Mouse (Mus musculus) telencephalon, adult 2 months (tissue): ENCODE measurements around the gene Intu.

ENCODE experiments used
- DNase-seq: peaks from one replicate; pipeline ENCODE4 v3.0.0-alpha.2; 2011; ENCODE audit warnings: low read depth, low spot score

The Intu gene

DNA sequence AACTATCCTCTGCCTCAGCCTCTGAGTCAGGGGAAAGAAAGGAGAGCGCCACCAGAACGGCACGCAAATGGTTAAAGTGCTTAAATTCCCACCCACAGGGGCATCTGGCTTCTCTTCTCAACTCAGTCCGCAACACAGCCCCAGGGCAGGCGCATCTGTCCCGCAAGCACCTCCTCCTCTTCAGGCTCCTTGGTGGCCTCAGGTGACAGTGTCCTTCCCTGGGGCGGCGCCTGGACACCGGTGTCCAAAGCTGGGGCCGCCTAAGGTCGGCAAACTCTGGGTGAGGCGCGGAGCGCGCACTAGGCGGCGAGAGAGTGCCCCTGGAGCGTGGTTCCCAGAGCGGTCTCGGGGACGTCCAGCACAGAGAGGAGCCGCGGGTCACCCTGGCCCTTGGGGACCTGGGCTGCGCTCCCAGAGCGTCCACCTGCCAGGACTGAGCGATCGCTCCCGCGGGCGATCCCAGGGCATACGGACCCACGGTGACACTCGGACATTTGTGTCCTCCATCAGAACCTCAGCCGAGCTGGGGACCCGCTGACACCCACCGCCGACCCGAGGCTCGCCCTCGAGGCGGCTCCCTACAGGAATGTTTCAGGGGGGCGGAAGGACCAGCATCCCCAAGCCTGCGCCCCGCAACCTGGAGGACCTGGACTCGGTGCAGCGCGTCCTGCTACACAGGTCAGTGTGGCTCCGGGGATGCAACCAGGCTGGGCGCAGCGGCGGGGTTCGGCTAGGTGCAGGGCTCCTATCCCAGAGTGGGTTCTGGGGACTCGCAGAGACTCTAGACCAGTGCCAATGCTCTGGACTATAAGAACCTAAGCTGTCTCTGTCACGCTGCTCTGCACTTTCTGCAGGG is at the start of gene Intu:
Intu (plus strand) TSS at position 1 of the 856 bp plus-strand sequence.
- DNase-seq: no peak

DNA sequence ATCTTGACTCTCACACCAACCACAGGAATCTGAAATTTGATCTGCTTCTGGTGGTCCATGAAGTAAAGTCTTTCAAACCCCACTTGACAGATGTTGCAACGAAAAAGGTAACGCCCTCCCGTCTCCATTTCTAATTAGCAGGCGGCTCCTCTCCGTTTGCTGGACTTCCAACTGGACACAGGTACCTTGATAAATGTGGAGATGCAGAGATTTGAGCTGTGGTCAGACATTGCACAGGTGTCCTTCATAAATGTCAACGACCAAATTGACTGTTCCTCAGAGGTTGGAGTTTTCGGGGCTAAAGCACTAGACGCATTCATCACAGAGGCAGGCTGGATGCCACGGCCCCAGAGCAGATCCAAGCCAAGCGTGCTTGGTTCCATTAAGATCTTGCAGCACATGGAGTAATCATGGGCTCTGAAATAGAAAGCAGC is 47.8 kb upstream of the Intu start:
- no peak for DNase-seq

DNA sequence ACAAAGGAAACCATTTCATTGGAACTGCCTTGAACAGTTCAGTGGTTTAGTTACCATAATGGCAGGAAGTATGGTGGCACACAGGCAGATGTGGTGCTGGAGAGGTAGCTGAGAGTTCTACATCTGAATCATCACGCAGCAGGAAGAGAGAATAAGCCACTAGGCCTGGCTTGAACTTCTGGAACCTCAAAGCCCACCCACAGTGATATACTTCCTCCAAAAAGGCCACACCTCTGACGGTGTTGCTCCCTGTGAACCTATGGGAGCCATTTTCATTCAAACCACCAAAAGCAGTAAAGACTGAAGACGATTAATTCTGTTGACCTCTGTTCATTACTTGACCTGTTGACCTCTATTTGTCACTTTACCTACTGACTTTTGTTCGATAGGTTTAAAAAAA is 43.7 kb upstream of the Intu start:
- DNase-seq: no peak

DNA sequence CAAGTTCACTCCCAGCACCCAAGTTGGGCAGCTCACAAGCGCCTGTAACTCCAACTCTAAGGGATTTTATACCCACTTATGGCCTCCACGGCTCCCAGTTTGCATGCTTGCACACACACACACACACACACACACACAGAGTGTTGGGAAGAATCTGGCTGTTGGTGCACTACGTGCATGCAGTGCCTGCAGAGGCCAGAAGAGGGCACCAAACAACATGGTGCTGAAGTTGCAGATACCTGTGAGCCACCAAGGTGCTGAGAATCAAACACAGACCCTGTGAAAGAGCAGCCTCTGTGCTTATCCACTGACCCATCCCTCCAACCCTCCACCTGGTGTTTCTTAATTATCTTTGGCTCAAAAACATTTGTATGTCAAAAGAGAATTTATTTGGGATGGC is 39.3 kb upstream of the Intu start:
- DNase-seq: no peak

DNA sequence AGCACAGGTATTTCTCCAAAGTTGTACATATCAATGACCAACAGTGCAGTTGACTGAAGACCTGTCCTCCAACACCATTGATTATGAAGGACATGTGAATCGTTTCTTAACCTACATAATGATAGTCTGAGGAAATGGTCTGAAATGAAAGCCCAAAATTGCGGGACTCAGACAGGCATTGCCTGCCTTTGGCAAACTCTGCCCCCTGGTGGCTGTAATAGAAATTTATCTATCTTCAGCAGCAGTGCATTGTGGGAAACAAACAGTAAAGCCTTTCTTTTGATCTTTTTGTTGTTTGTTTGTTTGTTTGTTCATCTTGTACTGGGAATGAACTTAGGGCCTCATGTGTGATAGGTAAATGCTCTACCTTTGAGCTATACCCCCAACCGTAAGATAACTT is 32.2 kb upstream of the Intu start:
- DNase-seq: no peak

DNA sequence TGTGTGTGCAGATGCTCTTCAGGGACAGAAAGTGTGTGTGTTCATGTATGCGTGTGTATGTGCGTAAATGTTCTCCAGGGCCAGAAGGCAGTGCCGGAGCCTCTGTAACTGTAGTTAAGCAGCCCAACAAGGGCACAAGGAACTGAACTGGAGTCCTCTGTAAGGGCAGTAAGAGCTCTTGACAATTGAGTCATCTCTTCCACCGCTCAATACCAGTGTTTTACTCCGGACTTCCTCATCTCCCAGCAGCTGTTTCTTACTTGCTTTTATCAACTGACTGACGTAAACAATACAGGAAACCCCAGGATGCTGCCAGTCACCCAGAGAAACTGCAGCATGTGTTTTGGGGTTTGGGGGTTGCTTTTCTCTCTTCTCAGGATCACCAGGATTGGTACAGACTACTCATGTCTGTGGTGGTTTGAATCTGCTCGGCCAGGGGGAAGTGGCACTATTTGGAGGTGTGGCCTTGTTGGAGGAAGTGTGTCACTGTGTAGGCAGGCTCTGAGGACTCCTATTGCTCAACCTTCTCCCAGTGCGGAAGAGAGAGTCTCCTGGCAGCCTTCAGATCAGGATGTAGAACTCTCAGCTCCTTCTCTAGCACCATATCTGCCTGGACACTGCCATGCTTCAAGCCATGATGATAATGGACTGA is 30.8 kb upstream of the Intu start:
- DNase-seq: no peak

DNA sequence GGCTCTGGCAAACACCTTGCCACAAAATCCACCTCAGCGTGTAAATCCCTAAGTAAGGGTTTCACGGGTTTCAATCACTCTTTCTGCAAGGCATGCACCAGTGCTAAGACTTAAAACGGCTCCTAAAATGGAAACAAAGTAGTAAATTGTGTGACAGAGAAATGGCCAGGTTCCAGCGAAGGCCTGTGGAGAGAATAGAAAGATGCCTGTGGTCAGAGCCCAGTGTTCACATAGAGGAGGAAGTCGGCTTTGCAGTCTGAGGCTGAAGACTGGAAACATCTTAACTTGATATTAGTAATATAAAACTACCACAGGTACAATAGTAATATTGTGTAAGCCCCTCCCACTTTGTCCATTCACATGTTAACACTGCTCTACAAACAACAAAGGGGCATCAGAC is 26.7 kb upstream of the Intu start:
- no peak for DNase-seq

DNA sequence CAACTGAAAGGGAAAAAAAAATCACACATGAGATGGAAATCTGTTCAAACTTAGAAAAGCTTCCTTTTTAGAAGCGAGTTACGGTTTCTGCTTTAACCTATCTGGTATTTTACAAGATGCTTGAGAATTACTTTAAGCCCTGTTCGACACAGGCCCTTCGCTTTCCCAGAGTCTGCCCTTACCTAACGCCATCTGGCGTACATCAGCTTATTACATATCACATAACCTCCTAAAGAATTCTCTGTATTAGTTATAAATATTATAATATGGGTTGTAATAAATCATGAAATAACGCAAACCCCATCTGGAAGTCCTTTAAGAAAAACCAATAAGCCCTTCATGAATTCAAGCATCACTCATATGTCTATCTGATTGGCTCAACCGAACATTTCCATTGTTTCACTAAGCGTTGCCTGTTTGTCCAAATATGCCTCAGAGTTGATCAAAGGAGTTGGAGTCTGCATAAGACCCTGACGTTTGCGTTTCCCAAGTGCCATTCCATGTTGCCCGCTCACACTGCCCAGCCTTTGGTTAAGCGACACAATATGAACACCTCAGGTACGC is 25.6 kb upstream of the Intu start:
- DNase-seq: no peak

DNA sequence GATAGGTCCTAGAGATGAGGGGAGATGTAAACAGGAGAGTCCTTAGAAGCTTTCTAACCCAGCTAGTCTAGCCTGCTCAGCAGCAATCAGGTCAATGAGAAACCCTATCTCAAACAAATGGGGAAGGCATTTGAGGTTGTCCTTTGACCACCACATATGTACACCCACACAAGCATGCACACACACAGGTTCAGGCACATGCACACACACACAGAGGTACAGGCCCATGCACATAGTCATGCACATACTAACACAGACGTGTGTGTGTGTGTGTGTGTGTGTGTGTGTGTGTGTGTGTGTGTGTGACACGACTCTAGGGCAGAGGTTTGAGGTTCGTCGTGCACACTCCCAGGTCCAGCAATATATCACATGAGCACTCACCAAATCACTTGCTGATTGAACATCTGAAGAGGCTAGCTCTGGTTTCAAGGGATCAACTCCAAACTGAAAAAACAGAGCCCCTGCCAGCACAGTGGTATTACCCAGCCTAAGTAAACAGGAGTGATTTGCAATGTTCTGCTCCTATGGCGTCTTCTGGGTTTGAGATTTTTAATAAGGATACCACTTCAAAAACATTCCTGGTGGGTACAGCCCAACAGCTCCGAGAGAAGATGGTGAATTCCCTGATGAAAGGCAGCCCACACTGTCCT is 22.0 kb upstream of the Intu start:
- no peak for DNase-seq

DNA sequence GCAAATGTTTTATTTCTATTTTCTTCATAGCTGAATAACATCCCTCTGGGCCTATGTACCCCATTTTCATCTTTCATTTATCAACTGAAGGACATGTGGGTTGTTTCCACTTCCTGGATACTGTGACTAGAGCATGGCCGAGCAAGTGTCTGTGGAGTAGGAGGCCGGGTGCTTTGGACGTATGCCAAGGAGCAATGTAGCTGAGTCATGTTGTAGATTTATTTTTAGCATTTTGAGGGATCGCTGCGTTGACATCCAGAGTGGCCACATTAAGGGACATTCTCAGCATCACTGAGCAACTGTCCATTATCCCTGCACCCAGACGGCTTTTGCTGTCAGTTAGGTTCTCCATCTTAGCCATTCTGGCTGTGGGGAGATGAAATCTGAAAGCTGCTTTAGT is 20.5 kb upstream of the Intu start:
- no peak for DNase-seq

DNA sequence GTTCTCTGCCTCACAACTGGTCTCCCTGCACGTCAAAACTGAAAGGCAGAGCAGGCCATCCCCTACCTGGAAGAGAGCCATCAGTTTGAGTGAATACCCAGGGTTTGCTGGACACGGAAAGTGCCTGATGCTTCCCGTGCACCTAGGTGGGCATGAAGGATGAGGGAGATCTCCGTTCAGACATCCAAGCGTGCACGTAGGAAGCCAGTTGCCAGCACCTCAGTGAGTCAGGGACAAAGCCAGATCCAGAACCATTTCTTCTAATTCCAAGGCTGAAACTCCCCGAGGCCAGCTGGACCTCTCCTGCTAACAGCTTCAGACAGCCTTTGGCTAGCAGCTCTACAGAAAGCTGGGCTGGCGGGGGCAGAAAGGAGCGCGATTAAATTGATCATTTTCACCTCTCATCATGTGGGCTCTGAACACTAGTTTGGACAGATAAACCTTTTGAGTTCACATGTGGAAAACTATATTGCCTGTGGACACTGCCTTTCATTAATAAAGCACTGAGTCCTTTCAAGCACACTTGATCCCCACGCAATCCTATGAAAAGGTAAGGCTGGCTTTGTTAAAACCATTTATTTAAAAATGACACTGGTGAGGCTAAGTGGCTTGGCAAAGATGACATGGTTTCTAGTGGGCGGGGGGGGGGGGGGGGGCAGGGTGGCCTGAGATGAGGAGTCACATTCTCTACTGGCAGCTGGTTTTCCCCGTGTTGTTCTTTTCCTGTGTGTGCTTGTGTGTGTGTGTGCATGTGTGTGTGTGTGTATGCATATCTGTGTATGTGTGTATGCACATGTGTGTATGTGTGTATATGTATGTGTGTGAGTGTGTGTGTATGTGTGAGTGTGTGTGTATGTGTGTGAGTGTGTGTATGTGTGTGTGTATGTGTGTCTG is 17.9 kb upstream of the Intu start:
- no peak for DNase-seq

DNA sequence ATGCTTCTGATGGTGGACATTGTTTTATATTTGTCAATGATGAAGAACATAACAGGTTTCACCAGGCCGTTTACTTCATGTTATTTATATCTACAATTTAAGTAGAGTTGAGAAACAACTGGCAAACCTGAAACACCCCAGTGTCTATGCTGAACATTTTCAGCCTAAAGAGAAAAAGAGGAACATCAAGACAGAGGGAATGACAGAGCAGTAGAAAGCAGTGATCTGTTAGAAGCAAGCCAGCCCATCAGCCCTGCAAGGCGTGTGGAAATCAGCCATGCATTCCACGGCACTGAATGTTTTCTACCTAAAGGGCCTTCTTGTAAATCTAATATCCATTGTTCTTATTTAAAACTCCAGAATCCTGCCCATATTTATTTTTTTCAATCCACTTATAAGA is 12.8 kb upstream of the Intu start:
- no peak for DNase-seq

DNA sequence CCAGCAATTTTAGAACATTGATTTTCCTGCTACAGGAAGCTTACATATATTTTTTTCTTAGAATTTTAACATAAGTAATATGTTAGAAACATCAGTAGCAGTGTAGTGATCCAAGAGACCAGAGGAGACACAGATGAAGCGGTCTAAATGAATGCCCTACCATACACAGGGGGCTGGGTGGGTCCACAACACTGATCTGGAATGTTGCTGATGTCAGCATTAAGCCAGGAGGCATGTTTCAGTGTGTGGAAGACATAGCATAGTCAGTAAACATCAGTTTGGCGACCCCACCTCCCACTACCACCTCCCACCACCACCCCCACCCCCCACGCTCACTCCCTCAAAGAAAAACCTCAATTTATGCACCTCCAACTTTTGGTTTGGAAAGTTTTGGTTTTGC is 11.5 kb upstream of the Intu start:
- no peak for DNase-seq

DNA sequence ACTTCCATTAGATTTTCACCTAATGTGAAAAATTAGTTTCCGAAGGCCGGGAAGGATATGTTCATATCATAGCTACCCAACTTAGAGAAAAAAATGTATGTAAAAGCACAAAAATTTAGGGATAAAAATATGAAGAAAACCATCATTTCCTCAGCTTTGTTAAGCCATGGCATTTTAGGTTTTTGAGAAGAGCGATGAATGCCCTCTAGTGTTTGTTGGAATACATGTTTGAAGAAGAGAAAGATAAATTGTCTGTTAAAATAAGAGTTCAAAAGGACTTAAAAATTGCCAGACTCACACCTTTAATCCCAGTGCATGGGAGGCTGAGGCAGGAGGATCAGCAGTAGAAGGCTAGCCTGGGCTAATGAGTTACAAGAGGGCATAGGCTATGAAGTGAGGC is 10.5 kb upstream of the Intu start:
- DNase-seq: no peak

DNA sequence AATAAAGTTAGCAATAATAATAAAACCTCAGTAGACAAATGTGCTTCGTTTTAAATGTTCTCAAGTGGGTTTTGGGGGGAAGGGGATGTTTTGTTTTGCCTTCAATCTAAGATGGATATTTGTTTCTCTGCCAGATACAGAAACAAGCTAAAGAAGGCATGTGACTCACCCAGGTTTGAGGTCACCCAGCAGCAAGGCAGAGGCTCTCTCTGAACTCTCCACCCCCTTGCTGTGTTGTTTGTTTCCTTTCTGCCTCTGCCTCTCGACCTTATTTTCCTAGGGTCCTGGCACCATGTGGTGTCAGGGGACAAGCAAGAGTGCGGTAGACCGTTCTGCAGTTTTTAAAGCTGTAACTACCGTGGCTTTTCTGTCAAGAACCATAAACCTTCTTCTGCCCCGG is 8.6 kb upstream of the Intu start:
- DNase-seq: no peak

DNA sequence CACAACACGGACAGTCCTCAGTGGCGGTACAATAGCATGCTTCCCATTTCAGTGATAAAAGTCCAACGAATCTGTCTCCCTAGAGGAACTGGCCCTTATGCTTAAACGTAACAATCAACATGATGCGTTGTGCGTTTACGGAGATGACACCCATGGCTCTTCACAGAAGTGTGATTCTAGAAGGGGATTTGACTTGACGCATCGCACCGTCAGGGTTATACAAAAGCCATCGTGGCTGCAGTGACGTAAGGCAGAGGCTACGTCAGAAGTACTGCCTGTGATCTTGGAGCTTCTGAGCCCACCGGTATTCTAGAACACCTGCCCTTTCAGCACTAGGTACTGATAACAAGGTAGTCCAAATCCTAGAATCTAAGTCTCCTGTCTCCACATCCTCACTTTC is 8.2 kb upstream of the Intu start:
- DNase-seq: no peak

DNA sequence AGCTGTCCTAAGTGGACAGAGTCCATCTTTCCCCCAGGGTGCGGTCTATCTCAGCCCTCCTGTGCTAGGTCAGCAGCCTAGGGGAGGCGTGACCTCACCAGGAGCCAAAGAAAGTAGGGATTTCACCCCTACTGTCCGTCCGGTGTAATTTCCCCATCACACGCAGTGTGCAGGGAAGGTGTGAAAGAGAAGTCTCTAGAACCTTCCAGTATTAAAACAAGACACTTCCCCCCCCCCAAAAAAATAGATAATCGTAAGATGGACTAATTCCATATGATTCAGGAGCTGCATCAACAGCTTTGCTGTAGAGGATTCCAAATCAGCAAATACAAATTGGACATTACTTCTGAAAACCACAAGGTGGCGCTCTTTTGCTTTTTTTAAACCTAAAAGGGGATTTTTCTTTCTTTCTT is 7.7 kb upstream of the Intu start:
- DNase-seq: no peak

DNA sequence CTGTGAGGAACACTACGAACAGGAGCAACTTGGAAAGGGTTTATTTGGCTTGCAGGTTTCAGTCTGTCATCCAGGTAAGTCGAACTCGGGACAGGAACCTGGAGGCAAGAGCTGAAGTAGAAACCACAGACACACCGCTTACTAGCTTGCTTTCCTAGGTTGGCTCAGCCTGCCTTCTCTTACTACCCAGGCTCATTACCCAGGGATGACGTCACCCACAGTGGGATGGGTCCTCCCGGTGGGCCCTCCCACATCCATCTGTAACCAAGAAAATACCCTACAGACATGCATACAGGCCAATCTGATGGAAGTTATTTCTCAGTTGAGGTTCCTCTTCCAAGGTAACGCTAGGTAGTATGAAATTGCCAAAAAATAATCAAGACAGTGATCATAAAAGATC is 6.2 kb upstream of the Intu start:
- no peak for DNase-seq

DNA sequence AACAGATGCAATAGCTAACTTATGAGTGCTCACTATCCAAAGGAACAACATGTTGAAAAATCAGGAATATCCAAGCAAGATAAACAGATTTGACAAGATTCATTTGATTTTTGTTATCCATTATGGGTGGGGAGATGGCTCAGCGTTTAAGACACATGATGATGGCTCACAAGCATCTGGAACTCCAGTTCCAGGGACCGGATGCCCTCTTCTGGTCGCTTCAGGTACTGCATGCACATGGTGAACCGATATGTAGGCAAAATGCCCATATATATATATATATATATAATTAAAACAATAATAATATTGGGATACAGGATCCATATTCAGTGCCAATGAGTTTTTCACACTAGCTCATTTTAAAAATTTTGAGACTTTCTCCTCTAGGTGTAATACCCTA is 5.7 kb upstream of the Intu start:
- no peak for DNase-seq

DNA sequence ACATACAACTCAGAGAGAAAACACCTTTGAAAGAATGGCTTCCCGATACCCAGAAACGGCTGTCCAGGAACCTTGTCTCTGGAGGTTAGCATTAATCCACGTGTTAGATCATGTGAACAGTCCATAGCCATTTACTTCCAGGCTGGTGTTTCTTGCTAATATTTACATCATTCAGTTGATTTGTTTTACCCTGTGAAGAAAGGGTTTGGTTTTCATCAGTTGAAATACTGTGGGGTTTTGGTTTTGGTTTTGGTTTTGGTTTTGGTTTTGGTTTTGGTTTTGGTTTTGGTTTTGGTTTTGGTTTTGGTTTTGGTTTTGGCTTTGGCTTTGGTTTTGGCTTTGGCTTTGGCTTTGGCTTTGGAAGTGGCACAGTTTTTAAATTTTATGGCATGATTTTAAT is 5.0 kb upstream of the Intu start:
- DNase-seq: no peak

DNA sequence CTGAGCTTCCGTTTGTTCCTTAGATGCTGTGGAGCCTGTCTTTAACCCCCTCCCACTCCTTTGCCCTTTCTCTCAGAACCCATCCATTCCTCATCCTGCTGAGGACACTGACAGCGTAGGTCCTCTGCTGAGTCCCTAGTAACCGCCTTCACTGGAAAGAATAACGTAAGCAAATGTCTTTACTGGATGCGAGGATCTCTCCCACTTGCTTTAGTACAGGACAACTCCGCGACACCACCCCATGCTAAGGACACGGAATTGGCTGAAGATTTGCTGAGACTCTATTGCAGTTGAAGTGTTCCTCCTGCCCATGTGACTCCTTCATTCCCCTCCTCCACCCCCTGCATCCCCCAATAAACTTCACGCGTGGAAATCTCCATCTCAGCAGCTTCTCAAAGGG is 3.9 kb upstream of the Intu start:
- no peak for DNase-seq
